Mouse (Mus musculus): ENCODE results near the gene Vstm2l.

The Vstm2l gene

GRCm38 (mm10) chr2:157927815-157928214 lies 13.4 kb downstream of the Vstm2l start:
- in situ Hi-C loops (cut with MboI; ENCODE audit: unreplicated experiment in 2 of 2), result no loop called here

DNA sequence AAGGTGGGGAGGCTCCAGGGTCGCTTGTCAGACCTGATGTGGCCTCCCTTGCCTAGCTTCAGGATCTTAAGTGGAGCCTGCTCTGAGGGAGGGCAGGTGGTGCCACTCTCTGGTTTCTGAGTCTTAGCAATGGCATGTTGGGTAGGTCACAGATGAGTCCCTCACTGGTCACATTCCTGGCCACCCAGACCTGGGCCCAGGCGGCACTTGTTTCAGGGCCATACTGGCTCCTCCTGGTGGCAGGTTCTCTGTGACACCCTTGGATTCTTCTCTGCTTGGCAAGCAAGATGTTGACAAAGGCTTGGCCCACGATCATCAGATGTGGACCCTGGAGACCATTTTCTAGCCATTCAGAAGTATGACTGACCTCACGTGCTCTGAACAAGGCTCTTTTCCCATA lies 18.2 kb downstream of the Vstm2l start:
- in situ Hi-C loops (cut with MboI; ENCODE audit: unreplicated experiment in 2 of 2), result no loop called here

- in situ Hi-C loops (cut with MboI; ENCODE audit: unreplicated experiment in 2 of 2), result no loop called here
Observed at GRCm38 (mm10) chr2:157935444-157936171, 21.2 kb downstream of the Vstm2l start.

DNA sequence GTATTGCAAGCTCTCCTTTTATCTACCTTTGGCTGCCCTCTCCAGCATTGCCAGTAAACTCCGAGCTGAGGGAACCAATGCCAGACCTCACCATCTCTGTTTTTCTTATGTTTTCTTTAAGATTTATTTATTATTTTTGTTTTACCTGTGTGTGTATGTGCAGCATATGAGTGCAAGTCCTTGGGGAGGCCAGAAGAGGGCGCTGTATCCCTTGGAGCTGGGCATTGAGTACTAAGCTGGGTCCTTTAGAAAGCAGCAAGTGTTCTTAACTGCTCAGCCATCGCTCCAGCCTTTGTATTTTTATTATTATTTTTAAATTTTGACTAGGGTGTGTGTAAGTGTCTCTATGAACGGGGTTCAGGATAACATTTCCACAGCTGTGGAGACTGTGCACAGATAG lies 22.2 kb downstream of the Vstm2l start:
- in situ Hi-C loops (cut with MboI; ENCODE audit: unreplicated experiment in 2 of 2), result no loop called here

- in situ Hi-C loops (cut with MboI; ENCODE audit: unreplicated experiment in 2 of 2), result no loop called here
Observed at GRCm38 (mm10) chr2:157940586-157941185, 26.2 kb downstream of the Vstm2l start.

DNA sequence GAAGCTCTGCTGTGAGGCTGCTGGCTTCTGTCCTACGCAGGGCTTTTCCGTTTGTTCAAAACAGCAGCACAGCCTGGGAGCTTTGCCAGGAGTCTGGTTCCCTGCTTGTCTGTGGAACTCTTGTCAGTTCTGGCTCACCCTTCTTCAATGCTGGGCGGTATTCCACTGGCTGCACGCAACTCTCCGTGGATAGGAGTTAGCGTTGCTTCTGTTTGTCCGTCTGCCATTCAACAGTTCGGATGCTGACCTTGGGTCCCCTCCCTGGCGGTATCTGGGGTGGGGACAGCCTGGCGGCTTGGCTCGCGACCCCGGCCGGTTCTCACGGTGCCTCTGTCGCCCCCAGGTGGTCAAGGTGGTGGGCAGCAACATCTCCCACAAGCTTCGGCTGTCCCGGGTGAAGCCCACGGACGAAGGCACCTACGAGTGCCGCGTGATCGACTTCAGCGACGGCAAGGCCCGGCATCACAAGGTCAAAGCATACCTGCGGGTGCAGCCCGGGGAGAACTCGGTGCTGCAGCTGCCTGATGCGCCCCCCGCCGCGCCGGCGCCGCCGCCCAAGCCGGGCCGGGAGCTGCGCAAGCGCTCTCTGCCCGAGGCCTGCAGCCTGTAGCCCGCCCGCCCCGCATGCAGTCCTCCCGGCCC lies 29.2 kb downstream of the Vstm2l start:
- in situ Hi-C loops (cut with MboI; ENCODE audit: unreplicated experiment in 2 of 2), result no loop called here

- in situ Hi-C loops (cut with MboI; ENCODE audit: unreplicated experiment in 2 of 2), result no loop called here
Observed at GRCm38 (mm10) chr2:157944156-157944893, 29.9 kb downstream of the Vstm2l start.

GRCm38 (mm10) chr2:157953978-157954377 lies 39.5 kb downstream of the Vstm2l start:
- in situ Hi-C loops (cut with MboI; ENCODE audit: unreplicated experiment in 2 of 2), result no loop called here

- in situ Hi-C loops (cut with MboI; ENCODE audit: unreplicated experiment in 2 of 2), result no loop called here
Observed at GRCm38 (mm10) chr2:157957707-157958108, 43.3 kb downstream of the Vstm2l start.

- in situ Hi-C loops (cut with MboI; ENCODE audit: unreplicated experiment in 2 of 2), result no loop called here
Observed at GRCm38 (mm10) chr2:157967856-157968255, 53.4 kb downstream of the Vstm2l start.

DNA sequence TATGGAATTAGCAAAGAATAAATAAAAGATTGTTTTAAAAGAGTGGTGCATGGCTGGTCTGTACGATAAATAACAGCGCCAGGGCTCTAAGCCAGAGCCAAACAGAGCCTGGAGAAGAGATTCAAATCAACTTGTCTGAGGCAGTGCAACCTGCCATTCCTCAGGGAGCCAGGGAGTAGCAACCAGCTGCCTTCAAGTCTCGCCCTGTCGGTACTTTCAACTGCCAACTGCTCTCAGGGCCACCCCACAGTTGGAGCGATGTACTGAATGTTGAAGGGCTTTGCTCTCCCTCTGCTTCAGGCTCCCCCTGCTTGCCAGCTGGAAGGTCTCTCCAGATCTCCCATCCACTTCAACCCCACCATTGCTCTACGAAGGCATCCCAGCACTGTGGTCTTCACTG lies 55.7 kb downstream of the Vstm2l start:
- in situ Hi-C loops (cut with MboI; ENCODE audit: unreplicated experiment in 2 of 2), result no loop called here

- in situ Hi-C loops (cut with MboI; ENCODE audit: unreplicated experiment in 2 of 2), result no loop called here
Observed at GRCm38 (mm10) chr2:157970669-157971068, 56.2 kb downstream of the Vstm2l start.

DNA sequence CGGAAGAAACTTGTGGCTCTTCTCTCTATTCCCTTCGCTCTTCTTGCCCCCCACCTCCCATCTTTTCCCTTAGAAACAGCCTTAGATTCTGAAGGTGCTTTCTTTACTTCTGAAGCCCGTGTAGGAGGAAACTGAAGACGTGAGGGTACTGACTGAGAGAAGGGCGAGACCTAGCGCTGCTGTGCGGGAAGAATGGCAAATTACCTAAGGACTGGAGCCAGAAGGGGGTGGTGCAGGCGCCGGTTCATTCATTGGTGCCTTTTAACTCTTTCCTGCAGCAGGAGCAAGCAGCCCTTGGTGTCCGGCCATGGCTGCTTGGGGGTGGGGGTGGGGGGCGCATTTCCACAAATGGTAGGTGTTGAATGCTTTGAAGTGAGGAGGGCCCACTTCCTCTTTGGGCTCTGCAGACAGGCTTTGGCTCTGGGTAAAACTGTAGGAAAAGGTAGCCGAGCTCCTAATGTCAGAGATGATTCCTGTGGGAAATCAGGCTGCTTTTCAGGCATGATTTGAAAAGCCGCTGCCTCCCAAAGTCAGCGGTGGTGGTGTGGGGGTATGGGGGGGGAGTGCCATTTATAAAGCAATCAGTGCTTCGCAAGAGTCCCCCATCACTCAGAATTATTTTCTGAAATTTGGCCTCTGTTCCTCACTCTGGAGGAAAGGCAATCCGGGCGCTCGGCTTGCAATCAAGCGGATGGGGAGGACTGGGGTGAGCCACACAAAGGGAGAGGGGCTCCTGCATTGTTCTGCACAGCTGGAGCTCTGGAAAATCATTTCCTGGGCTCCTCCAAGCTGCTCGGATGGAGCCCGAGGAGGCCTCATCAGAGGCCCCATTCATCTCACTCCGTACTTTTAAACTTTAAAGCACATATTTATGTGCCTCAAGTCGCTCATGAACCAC lies 60.4 kb downstream of the Vstm2l start:
- in situ Hi-C loops (cut with MboI; ENCODE audit: unreplicated experiment in 2 of 2), result no loop called here

DNA sequence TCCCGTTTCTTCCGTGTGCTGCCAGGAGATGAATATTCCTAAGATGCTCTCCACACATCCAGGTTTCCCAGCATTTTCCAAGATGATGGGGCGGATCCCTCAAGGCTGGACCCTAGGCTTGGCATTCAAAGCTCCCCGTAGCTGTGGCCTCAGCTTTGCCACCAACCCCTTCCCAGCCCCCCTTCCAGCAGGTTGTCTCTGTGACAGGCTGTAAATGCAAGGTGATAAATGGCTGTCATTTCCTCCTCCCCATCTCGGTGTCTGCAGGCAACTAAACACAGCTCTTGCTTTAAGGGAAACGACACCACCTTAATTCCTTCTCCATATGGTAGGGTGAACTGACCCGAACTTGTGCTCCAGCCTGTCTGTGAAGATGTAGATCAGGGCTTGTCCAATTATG lies 61.1 kb downstream of the Vstm2l start:
- in situ Hi-C loops (cut with MboI; ENCODE audit: unreplicated experiment in 2 of 2), result no loop called here

- in situ Hi-C loops (cut with MboI; ENCODE audit: unreplicated experiment in 2 of 2), result no loop called here
Observed at GRCm38 (mm10) chr2:157979241-157979640, 64.8 kb downstream of the Vstm2l start.

DNA sequence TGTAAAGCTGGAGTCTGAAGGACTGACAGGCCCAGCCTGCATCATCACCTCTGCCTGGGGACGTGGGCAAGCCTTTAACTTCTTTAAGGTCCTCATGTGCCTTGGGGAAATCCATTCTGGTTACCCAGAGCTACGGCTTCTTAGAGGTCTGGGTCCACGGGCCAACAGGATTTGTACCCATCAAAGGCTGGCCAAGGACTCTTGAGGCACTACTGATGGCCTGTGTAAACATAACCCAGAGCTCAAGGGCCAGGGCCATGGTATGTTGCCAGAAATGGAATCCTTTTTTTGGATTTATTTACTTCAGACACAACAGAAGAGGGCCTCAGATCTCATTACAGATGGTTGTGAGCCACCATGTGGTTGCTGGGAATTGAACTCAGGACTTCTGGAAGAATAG lies 68.3 kb downstream of the Vstm2l start:
- in situ Hi-C loops (cut with MboI; ENCODE audit: unreplicated experiment in 2 of 2), result loop anchor here in 1 of 2 experiments (10.0 kb wide), 1 partner anchor 378 kb away; no protein-coding TSS in a partner anchor

DNA sequence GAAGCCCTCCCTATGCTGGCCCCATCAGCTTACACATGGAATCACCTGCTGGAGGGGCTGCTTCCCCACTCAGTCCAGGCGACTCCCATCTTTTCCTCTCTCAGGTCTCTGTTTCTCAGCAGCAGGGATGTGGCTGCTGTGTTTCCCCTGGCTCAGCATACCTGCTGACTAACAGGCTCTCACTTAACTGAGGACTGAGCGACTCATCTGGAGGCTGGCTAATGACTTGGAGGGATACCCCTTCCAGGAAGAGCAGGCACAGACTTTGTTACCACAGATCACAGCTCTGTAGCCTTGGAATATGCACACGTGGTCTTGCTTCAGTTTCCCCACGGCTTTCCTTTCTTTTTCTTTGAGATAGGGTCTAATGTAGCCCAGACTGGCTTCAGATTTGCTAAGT lies 68.8 kb downstream of the Vstm2l start:
- in situ Hi-C loops (cut with MboI; ENCODE audit: unreplicated experiment in 2 of 2), result loop anchor here in 1 of 2 experiments (10.0 kb wide), 1 partner anchor 378 kb away; no protein-coding TSS in a partner anchor

DNA sequence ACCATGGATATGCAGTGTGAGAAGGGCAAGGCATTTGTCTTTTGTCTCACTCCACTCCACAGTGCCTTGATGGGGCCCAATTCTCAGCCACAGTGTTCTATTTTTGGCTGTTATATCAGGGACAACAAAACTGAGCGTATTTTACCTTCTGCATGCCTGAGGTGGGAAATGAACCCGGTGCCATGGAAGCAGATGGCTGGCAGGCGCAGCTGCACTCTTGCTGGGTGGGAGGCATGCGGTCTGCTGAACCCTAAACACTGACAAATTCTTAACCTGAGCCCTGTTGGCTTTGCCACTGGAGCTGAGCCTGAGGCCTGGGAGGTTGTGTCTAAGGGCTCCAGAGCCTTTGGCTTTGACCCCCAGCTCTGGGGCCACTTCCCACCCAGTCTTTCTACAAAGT lies 71.2 kb downstream of the Vstm2l start:
- in situ Hi-C loops (cut with MboI; ENCODE audit: unreplicated experiment in 2 of 2), result loop anchor here (5.0 to 10.0 kb wide), 3 partner anchors 353 to 381 kb away; no protein-coding TSS in a partner anchor

DNA sequence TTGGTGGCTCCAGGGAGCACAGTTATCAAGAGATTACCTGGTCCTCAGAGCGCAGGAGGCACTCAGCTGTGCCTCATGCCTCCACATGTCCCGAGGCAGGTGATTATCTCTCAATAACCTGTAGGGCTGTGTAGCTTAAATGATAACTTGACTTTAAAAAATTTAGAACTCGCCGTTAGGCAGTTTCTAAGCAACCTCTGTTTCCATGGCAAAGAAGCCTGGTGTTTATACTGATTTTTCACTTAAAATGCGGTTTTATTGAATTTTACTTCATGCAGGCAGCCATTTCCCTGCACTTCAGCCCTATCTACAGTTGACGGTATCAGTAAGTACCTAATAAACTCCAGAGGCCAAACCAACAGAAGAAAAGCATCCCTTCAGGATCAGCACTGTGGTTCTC lies 71.8 kb downstream of the Vstm2l start:
- in situ Hi-C loops (cut with MboI; ENCODE audit: unreplicated experiment in 2 of 2), result loop anchor here (5.0 to 10.0 kb wide), 3 partner anchors 354 to 381 kb away; no protein-coding TSS in a partner anchor

Data from v-Abl transformed pro-B cells (cell line).